Mouse (Mus musculus): ENCODE data around the gene Cacna1d. TPM values are rescaled to one million over a fixed set of nuclear protein-coding genes. Genes with fewer than 3 reads are reported as not detected.

The Cacna1d gene
- polyA plus RNA-seq, 1 experiment from 2014 or later, result 7.0 TPM

DNA sequence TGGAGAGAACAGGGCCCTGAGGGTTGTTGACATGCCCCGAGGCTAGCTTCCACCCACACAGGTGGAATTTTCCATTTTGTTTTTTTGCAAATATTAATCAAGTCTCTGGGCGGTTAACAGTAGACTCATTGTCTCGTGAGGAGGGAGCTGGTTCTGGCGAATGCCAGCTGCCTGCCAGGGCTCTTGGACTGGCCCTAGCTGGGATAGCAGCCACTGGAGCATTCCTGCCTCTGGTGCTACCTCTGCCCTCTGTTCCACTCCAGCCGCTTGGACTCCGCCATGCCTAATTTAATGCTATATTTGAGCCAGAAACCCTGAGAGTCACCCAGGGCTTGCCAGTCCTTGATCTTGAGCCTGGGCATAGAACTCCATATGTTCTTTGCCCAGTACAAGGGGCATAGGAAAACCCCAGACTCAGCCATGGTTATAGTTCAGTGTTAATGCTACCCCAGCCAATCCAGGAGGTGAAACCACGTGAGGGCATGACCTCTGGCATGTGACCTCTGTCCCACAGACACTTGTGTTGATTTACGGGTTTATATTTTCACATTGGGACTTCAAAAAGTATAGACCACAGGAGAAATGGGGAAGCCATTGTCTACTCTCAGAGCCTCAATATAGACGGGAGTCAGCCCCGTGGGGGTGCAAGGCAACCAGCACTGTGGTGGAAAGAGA is 479.2 kb downstream of the Cacna1d start:
- H3K4me2 ChIP-seq, result no peak overlapping the region
- H3K9me3 ChIP-seq, result no peaks in the 10 kb centered on the region
- H3K27ac ChIP-seq, result no peak overlapping the region
- WGBS, result 77% methylated on average over 10 of the region's 10 CpGs
- H3K4me1 ChIP-seq (replicated peaks), result peaks cover 9% of the 10 kb centered on the region
- no peak overlapping the region for H3K4me3 ChIP-seq
- no peaks in the 10 kb centered on the region for H3K36me3 ChIP-seq
- H3K9ac ChIP-seq, result no peak overlapping the region
- peaks cover 43% of the 10 kb centered on the region for H3K27me3 ChIP-seq
- ATAC-seq (ENCODE audit: low FRiP score), result no peak

DNA sequence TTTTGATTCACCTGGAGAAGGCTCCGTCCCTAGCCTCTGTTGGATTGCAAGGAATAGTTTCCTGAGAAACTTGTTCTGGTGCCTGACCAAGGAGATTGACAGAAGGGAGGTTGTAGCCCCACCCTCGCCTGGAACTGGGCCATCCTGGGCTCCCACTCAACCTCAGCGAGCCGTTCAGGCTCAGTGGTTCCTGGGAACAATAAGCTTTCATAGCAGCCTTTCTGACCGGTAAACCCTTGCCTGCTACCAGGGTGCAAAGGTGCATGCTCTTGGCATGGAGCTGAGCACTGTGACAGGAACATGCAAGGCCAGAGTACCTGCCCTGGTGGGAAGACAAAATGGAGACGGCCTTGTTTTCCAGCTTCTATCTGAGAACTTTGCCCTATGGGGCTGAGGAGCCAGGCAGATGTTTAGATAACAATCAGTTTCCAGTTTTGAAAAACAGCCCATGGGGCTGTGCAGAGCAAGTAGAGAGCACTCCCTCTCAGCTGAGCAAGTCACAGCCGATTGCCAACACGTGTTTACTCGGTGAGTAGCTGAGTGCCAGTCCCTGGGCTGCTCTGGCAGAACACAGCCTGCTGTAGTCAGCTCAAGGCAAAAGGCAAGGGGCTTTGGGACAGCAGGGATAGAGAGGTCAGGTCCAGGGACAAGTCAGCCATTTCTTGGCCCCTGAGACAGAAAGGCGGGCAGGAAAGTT is 481.2 kb downstream of the Cacna1d start:
- peaks cover 43% of the 10 kb centered on the region for H3K27me3 ChIP-seq
- H3K9ac ChIP-seq, result no peak overlapping the region
- H3K9me3 ChIP-seq, result no peaks in the 10 kb centered on the region
- WGBS, result 73% methylated on average over 10 of the region's 10 CpGs
- no peaks in the 10 kb centered on the region for H3K36me3 ChIP-seq
- H3K4me1 ChIP-seq (replicated peaks), result peaks cover 9% of the 10 kb centered on the region
- no peak overlapping the region for H3K4me3 ChIP-seq
- H3K27ac ChIP-seq, result no peak overlapping the region
- no peak overlapping the region for H3K4me2 ChIP-seq
- no peak for ATAC-seq (ENCODE audit: low FRiP score)

DNA sequence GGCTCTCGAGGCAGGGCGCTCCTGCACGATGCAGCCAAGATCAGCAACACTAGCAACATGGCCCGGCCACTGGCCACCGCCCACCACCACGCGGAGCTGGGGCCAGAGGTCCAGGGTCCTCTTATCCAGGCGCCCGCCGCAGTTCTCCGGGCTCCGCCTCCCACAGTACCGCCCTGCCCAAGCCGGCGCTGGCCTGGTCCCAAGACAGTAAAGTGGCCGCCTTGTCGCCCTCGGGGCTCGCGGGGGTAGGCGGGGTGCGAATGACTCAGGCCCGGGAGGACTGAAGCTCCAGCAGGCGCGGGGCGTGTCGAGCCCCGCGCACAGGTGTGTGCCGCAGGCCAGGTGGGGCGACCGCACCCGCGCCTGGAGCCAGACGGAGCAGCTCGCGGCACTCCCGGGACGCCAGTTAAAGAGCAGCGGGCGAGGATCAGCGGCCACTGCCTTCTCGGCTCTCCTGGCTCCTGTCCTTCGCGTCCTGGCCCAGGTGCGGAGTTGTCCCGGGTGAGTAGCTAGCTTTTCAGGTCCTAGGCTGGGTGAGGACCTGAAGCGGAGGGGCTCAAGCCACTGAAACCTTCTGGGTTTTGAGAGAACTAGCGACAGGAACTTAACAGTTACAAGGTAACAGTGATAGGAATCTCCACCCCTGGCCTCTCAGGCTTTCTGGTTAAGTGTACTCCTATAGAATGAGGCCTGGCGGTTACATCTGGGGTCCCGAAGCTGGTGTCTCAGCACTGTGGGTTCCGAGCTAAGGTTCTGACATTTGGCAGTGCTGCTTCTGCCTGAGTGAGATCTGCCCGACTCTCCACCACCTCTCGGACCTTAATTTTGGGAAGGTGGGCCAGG is 482.3 kb downstream of the Cacna1d start, which contains the start of the genes Il17rb and Chdh:
Gene Il17rb (minus strand): TSS at position 164 of the 843 bp plus-strand sequence.
Gene Chdh (plus strand): TSS at position 291 of the 843 bp plus-strand sequence.
- peak within 1 kb of the TSS; percentile 69 for H3K9ac ChIP-seq
- H3K4me2 ChIP-seq, result peak within 1 kb of the TSS; percentile 87
- 12% methylated on average over 49 of the region's 54 CpGs for WGBS
- H3K9me3 ChIP-seq, result no peaks in the 10 kb centered on the region
- H3K27me3 ChIP-seq, result peaks cover 43% of the 10 kb centered on the region
- H3K27ac ChIP-seq, result no peak within 1 kb of the TSS
- H3K4me1 ChIP-seq (replicated peaks), result peaks cover 9% of the 10 kb centered on the region
- peak within 1 kb of the TSS; percentile 47 for H3K4me3 ChIP-seq
- peak; percentile 68; the same call in 1 of the 2 replicates for ATAC-seq (ENCODE audit: low FRiP score)
- no peaks in the 10 kb centered on the region for H3K36me3 ChIP-seq

DNA sequence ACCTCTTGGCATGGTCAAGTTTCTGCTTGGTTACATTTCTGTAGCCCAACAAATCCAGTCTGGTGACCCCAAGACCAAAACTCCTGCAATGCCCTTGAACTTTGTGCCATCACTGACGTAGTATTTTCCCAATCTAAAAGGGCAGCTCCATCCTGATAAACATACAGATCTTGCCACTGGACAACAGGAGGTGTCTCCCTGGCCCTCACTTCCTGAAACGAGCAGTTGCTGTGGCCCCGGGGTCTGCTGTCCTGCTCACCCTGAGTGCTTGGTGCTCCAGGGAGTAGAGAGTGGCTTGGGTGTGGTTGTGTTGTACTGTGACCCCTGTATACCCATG is 491.8 kb downstream of the Cacna1d start:
- no peak for ATAC-seq (ENCODE audit: low FRiP score)
- Histone ChIP-seq H3K36me3 (peaks cover 32% of the 10 kb centered on the region), H3K4me1 (replicated peaks) (no peaks in the 10 kb centered on the region), H3K4me3 (no peak overlapping the region), H3K9me3 (no peaks in the 10 kb centered on the region), H3K27ac (no peak overlapping the region), H3K9ac (no peak overlapping the region), H3K27me3 (no peaks in the 10 kb centered on the region), H3K4me2 (no peak overlapping the region)
- WGBS, result 93% methylated on average over 3 of the region's 3 CpGs

DNA sequence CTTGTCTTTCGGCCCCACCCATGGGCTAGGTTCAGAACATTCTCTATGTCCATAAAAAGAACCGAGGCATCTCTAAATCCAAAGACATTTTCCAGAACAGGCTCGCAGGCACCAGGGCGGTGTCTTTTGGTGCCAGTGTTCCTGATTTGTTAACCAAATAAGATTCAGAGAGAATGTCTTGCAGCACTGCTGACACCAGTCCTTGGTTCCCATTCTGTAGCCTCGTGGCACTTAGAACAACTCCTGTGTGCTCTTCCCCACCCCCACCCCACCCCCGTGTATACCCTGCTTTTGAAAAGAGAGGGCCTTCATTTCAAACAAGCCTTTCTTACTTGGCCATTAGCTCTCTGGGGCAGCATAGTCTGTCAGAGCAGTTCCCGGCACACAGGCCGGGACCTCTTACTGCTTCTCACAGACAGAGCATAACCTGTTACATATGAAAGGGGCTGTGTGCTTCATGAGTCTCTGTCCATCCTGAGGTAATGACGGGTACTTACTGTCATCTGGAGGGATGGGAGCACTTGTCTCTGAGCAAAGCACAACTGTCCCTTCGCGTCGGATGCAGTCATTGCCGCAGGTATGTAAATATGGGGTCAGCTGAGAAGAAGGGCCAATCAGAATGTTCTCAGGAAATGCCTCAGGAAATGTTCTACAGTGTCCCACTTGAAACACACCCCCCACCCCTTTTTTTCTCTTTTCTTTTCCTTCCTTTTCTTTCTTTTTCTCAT is 492.3 kb downstream of the Cacna1d start:
- peak overlapping the region; percentile 2; the same call in 1 of the 2 replicates for H3K27ac ChIP-seq
- H3K4me1 ChIP-seq (replicated peaks), result no peaks in the 10 kb centered on the region
- no peak overlapping the region for H3K4me2 ChIP-seq
- no peak overlapping the region for H3K4me3 ChIP-seq
- ATAC-seq (ENCODE audit: low FRiP score), result no peak
- H3K9me3 ChIP-seq, result no peaks in the 10 kb centered on the region
- no peak overlapping the region for H3K9ac ChIP-seq
- no peaks in the 10 kb centered on the region for H3K27me3 ChIP-seq
- 76% methylated on average over 13 of the region's 13 CpGs for WGBS
- H3K36me3 ChIP-seq, result peaks cover 37% of the 10 kb centered on the region

DNA sequence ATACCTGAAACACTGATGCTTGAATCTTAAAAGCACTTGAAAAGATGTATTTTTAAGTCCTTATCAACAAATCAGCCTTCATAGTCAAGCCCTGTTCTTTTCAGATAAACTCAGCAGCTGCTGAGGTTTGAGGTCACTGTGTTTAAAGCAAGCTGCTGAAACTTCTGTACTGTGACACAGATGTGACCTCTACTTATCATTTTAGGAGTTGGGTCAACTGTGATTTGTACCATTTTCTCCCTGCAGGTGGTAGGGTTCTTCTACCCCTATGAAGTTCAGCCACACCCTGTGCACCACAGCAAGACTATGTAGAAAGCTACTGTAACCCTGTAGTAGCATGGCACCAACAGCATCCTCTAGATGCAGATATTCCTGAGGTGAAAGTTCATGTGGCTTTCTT is 493.9 kb downstream of the Cacna1d start:
- Histone ChIP-seq H3K4me2 (no peak overlapping the region), H3K27ac (no peak overlapping the region), H3K9me3 (no peaks in the 10 kb centered on the region), H3K9ac (no peak overlapping the region), H3K36me3 (peaks cover 53% of the 10 kb centered on the region), H3K4me3 (no peak overlapping the region), H3K27me3 (no peaks in the 10 kb centered on the region), H3K4me1 (replicated peaks) (no peaks in the 10 kb centered on the region)
- ATAC-seq (ENCODE audit: low FRiP score), result no peak

DNA sequence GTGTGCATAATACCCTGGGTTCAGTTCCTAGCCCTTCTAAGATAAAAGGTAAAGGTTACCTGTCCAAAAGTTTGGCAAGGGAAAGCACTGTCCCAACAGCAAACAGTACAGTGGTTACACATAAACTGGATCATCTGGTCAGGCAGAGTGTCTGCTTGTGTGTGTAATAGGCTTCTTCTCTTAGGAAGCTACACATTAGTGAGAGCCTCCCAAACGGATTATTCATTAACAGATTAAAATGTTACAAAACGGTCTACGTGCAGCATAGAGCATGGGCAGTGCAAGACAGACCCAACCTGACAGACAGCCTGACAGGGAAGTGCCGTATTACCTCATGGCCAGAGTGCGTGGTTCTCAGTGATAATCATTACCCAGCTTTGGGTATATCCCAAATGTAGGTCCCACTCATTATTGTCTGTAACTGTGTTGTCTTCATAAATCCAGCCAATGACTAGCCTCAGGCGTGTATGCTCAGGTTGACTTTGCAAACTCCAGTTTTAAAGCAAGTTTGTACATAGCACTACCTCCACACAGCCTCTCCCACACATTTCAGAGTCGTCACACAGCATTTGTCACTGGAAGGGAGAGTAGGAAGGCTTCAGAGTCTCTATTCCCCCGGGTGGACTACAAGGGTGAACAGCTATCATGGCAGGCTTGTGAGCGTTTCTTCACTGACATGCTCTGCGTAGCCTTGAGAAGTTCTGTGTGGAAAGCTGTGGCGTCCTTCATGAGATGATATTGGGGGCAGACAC is 495.1 kb downstream of the Cacna1d start:
- no peak overlapping the region for H3K27ac ChIP-seq
- peaks cover 64% of the 10 kb centered on the region for H3K36me3 ChIP-seq
- H3K4me1 ChIP-seq (replicated peaks), result no peaks in the 10 kb centered on the region
- no peak overlapping the region for H3K9ac ChIP-seq
- no peaks in the 10 kb centered on the region for H3K27me3 ChIP-seq
- WGBS, result 94% methylated on average over 11 of the region's 11 CpGs
- no peaks in the 10 kb centered on the region for H3K9me3 ChIP-seq
- H3K4me3 ChIP-seq, result no peak overlapping the region
- no peak for ATAC-seq (ENCODE audit: low FRiP score)
- H3K4me2 ChIP-seq, result no peak overlapping the region

DNA sequence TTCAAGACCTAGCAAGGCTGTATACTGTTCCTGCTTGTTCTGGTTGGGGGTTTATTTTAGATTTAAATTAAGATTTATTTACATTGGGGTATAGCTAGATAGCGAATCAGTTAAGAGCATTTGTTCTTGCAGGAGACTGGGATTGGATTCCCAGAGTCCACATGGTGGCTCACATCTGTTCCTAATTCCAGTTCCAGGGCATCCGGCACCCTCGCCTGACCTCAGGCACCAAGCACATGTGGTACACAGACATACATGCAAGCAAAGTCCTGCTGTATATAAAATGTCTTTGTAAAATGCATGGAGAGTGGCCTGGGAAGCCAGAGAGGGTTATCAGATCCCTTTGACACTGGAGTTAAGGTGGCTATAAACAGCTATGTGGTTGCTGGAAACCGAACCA is 496.3 kb downstream of the Cacna1d start:
- H3K36me3 ChIP-seq, result peaks cover 76% of the 10 kb centered on the region
- no peaks in the 10 kb centered on the region for H3K9me3 ChIP-seq
- H3K4me3 ChIP-seq, result no peak overlapping the region
- no peak overlapping the region for H3K27ac ChIP-seq
- H3K27me3 ChIP-seq, result no peaks in the 10 kb centered on the region
- no peak overlapping the region for H3K9ac ChIP-seq
- no peak for ATAC-seq (ENCODE audit: low FRiP score)
- no peaks in the 10 kb centered on the region for H3K4me1 ChIP-seq (replicated peaks)
- no peak overlapping the region for H3K4me2 ChIP-seq
- 86% methylated on average over 4 of the region's 4 CpGs for WGBS

Other genes starting within 250 kb of the Cacna1d start
- 18.4 and 19.3 TPM in 2 replicates for gene Dcp1a, start 11.9 kb downstream of the Cacna1d start, polyA plus RNA-seq (2015; fragmentation: Nextera tagmentation; extraction: Ambion mirVana)
- gene Tkt, start 56.9 kb upstream of the Cacna1d start, polyA plus RNA-seq (2015; fragmentation: Nextera tagmentation; extraction: Ambion mirVana), result 231 TPM in 2 replicates
- 29.2 and 31.7 TPM in 2 replicates for gene Prkcd, start 134.8 kb upstream of the Cacna1d start, polyA plus RNA-seq (2015; fragmentation: Nextera tagmentation; extraction: Ambion mirVana)
- 9.5 and 10.4 TPM in 2 replicates for gene Rft1, start 162.9 kb upstream of the Cacna1d start, polyA plus RNA-seq (2015; fragmentation: Nextera tagmentation; extraction: Ambion mirVana)
- gene Sfmbt1, start 223.4 kb upstream of the Cacna1d start, polyA plus RNA-seq (2015; fragmentation: Nextera tagmentation; extraction: Ambion mirVana), result 17.6 and 19.1 TPM in 2 replicates